Mouse (Mus musculus) forebrain, embryonic 12.5 days (tissue): ENCODE data around the gene Mau2. TPM values are rescaled to one million over a fixed set of nuclear protein-coding genes. Genes with fewer than 3 reads are reported as not detected.
"Not testable (repeated sequence)": the region's sequence is repeated elsewhere in the genome, so short reads cannot be mapped to it uniquely, and the experiment has no call there.

Source experiments
- ATAC-seq: fragments of 200-750 bp; cut with Nextera tagmentation; 2 replicates; pipeline ENCODE4 v1.8.0; 2017; ENCODE audit warnings: moderate TSS enrichment; ENCODE audit not compliant: low FRiP score
- H3K27ac ChIP-seq: fragments of 300-500 bp; sonication (generic); 2 replicates; pipeline ENCODE4 v1.5.1; 2016; ENCODE audit warnings: mild to moderate bottlenecking
- H3K27me3 ChIP-seq: fragments of 300-500 bp; sonication (generic); 2 replicates; pipeline ENCODE4 v1.6.1; 2016; ENCODE audit warnings: mild to moderate bottlenecking
- H3K36me3 ChIP-seq: fragments of 300-500 bp; sonication (generic); replicated peaks from 2 replicates; pipeline ENCODE4 v1.6.1; 2016; ENCODE audit warnings: mild to moderate bottlenecking
- H3K4me1 ChIP-seq: fragments of 300-500 bp; sonication (generic); 2 replicates; pipeline ENCODE4 v1.6.1; 2016
- H3K4me2 ChIP-seq: fragments of 300-500 bp; sonication (generic); 2 replicates; pipeline ENCODE4 v1.6.1; 2016; ENCODE audit warnings: mild to moderate bottlenecking, moderate library complexity
- H3K4me3 ChIP-seq: fragments of 300-500 bp; sonication (generic); replicated peaks from 2 replicates; pipeline ENCODE4 v1.5.1; 2016; ENCODE audit warnings: mild to moderate bottlenecking
- H3K9ac ChIP-seq: fragments of 300-500 bp; sonication (generic); 2 replicates; pipeline ENCODE4 v1.6.1; 2016; ENCODE audit warnings: mild to moderate bottlenecking
- H3K9me3 ChIP-seq: fragments of 300-500 bp; sonication (generic); 2 replicates; pipeline ENCODE4 v1.6.1; 2016
- WGBS: fragments of 180-500 bp; shearing (Covaris S2); methylation state at CpG from one replicate; pipeline ENCODE4 v1.1.7; 2016; 5-methylcytosine and 5-hydroxymethylcytosine counted together
- polyA plus RNA-seq: library from polyadenylated mRNA; unstranded; fragments of >200 nt; fragmentation: Nextera tagmentation; extraction: Ambion mirVana; gene quantifications from 2 replicates; pipeline ENCODE4 v1.2.1, GENCODE M21; 2016

Gene Mau2
- polyA plus RNA-seq, 1 experiment from 2014 or later = 67.6 TPM

DNA sequence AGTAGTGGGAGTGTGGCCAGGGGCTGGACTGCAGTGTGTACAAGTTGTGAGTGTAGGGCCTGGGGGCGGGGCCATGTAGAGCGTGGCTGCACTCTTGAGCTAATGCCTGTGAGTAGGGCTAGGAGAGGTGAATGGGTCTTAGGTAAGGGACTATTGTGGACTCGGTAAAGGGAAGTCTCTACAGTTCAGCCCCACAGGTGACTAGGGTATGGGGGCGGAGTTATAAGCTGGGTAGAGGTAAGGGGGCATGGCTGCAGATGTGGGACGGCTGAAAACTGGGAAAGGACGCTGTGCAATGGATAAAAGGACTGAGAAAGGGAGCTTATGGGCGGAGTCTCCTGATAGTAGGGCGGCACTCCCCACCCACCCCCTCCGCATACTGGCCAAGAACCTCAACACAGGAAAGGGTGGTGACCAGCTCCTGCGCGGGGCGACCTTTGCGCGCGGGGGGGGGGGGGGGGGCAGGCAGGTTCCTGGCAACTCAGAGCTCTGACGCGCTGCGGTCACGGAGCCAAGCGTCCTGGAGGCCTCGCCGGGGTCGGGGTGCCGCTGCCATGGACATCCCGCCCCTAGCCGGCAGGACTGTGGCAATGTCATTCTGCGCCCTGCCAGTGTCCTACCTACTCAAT lies 30.0 kb upstream of the Mau2 start, which contains the start of gene Tm6sf2:
Tm6sf2 (plus strand) TSS at position 484 of the 629 bp plus-strand sequence.
- ATAC-seq = peak; percentile 46; the same call in 1 of the 2 replicates
- H3K27me3 ChIP-seq = peaks cover 12% of the 10 kb centered on the region
- H3K4me1 ChIP-seq = 0 out of 2 replicates have a peak, but pooled peaks cover 7% of the 10 kb centered on the region
- H3K36me3 ChIP-seq = peaks cover 49% of the 10 kb centered on the region
- H3K9ac ChIP-seq = no peak within 1 kb of the TSS
- no peaks in the 10 kb centered on the region for H3K9me3 ChIP-seq
- 17% methylated on average over 21 of the region's 27 CpGs for WGBS
- peak within 1 kb of the TSS; percentile 19; the same call in 1 of the 2 replicates for H3K4me2 ChIP-seq
- H3K4me3 ChIP-seq = no peak within 1 kb of the TSS
- H3K27ac ChIP-seq = no peak within 1 kb of the TSS

GRCm38 (mm10) chr8:70071836-70072440 lies 29.4 kb upstream of the Mau2 start:
- peaks cover 12% of the 10 kb centered on the region for H3K27me3 ChIP-seq
- H3K4me2 ChIP-seq = no peak overlapping the region
- no peaks in the 10 kb centered on the region for H3K9me3 ChIP-seq
- 90% methylated on average over 2 of the region's 2 CpGs for WGBS
- no peak overlapping the region for H3K9ac ChIP-seq
- ATAC-seq = no peak
- no peak overlapping the region for H3K27ac ChIP-seq
- H3K4me1 ChIP-seq = 0 out of 2 replicates have a peak, but pooled peaks cover 7% of the 10 kb centered on the region
- no peak overlapping the region for H3K4me3 ChIP-seq
- peaks cover 55% of the 10 kb centered on the region for H3K36me3 ChIP-seq

GRCm38 (mm10) chr8:70057721-70058120 lies 15.2 kb upstream of the Mau2 start:
- no peak overlapping the region for H3K4me2 ChIP-seq
- no peak overlapping the region for H3K4me3 ChIP-seq
- H3K9me3 ChIP-seq = no peaks in the 10 kb centered on the region
- ATAC-seq = no peak
- H3K27ac ChIP-seq = no peak overlapping the region
- H3K4me1 ChIP-seq = no peaks in the 10 kb centered on the region
- no peaks in the 10 kb centered on the region for H3K27me3 ChIP-seq
- WGBS = 71% methylated on average over 1 of the region's 1 CpGs
- H3K36me3 ChIP-seq = peaks cover 87% of the 10 kb centered on the region
- H3K9ac ChIP-seq = no peak overlapping the region

- not testable (repeated sequence) for H3K4me3 ChIP-seq, H3K9ac ChIP-seq, ATAC-seq, H3K9me3 ChIP-seq, H3K4me2 ChIP-seq, H3K27me3 ChIP-seq, H3K4me1 ChIP-seq, H3K27ac ChIP-seq
- WGBS = 93% methylated on average over 5 of the region's 5 CpGs
- peaks cover 60% of the 10 kb centered on the region for H3K36me3 ChIP-seq
Measured at GRCm38 (mm10) chr8:70050434-70050833, 7.9 kb upstream of the Mau2 start.

- Histone ChIP-seq H3K4me2 (no peak overlapping the region), H3K36me3 (peaks cover 53% of the 10 kb centered on the region), H3K4me3 (no peak overlapping the region), H3K27me3 (no peaks in the 10 kb centered on the region), H3K9ac (no peak overlapping the region), H3K9me3 (no peaks in the 10 kb centered on the region), H3K27ac (no peak overlapping the region), H3K4me1 (no peaks in the 10 kb centered on the region)
- no peak for ATAC-seq
Measured at GRCm38 (mm10) chr8:70049662-70050061, 7.1 kb upstream of the Mau2 start.

DNA sequence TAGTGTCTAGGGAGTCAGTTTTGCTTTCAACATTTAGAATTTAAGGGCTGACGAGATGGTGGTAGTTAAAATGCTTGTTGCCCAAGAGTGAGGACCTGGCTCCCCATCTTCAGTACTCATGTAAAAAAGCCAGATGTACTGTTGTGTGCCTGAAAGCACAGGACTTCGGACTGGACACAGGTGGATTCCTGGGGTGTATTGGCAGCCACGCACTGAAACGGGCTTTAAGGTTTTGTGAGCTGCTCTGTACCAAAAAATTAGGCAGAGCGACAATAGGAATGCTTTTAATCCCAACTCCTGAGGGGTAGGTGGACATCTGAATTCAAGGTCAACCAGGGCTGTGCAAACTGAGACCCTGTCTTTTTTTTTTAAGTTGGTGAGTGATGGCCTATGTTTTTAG lies 1.5 kb upstream of the Mau2 start:
- no peak overlapping the region for H3K9ac ChIP-seq
- no peak for ATAC-seq
- peaks cover 35% of the 10 kb centered on the region for H3K4me1 ChIP-seq
- H3K36me3 ChIP-seq = peaks cover 9% of the 10 kb centered on the region
- peak overlapping the region; percentile 99; the same call in 1 of the 2 replicates for H3K4me3 ChIP-seq
- no peaks in the 10 kb centered on the region for H3K9me3 ChIP-seq
- 89% methylated on average over 5 of the region's 5 CpGs for WGBS
- H3K27me3 ChIP-seq = no peaks in the 10 kb centered on the region
- no peak overlapping the region for H3K27ac ChIP-seq
- H3K4me2 ChIP-seq = peak overlapping the region; percentile 93

DNA sequence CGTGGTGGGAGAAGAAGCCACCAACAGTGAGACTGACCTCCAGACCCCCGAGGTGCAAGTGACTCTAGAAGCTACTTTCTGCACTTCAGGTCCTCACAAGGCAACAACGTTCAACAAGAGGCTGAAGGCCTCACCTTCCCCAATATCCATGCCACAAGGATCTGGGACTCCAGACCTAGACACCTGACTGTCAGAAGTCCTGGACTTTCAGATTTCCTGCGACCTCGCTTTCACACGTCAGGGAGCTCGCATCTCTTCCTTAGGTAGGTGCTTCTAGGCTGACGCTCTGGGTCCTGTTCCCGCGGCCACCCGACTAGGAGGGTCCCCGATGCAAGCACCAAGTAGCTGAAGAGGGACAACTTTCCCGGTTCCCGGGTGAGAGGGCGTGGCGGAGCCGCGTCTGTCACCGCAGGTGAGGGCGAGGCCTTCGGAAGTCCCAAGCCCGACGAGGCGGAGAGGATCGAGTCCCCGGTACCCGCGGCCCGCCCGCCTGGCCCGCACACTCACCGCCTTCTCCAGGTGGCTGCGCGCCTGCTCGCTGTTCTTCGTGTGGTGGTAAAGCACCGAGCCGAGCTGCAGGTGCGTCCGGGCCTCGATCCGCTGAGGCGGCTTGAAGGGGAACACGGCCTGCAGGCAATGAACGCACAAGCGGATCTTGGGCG lies 518 bp downstream of the Mau2 start:
- peak overlapping the region; percentile 77 for H3K27ac ChIP-seq
- peak; percentile 40 for ATAC-seq
- 1% methylated on average over 47 of the region's 47 CpGs for WGBS

GRCm38 (mm10) chr8:70037994-70038393 lies 4.5 kb downstream of the Mau2 start:
- Histone ChIP-seq H3K27ac (no peak overlapping the region), H3K27me3 (no peaks in the 10 kb centered on the region), H3K4me2 (no peak overlapping the region), H3K9me3 (no peaks in the 10 kb centered on the region), H3K36me3 (peaks cover 6% of the 10 kb centered on the region), H3K4me1 (peaks cover 23% of the 10 kb centered on the region), H3K4me3 (no peak overlapping the region), H3K9ac (no peak overlapping the region)
- ATAC-seq = no peak
- 98% methylated on average over 1 of the region's 1 CpGs for WGBS

More for the DNA sequence above, 518 bp downstream of the Mau2 start:
- Histone ChIP-seq H3K9ac (peak overlapping the region; percentile 93), H3K4me1 (peaks cover 35% of the 10 kb centered on the region), H3K9me3 (no peaks in the 10 kb centered on the region), H3K27me3 (no peaks in the 10 kb centered on the region), H3K36me3 (no peaks in the 10 kb centered on the region), H3K4me3 (peak overlapping the region; percentile 99), H3K4me2 (peak overlapping the region; percentile 93)

- 97% methylated on average over 1 of the region's 1 CpGs for WGBS
Measured at GRCm38 (mm10) chr8:70030255-70030654, 12.3 kb downstream of the Mau2 start.

GRCm38 (mm10) chr8:70026151-70026550 lies 16.4 kb downstream of the Mau2 start:
- WGBS = 100% methylated on average over 2 of the region's 2 CpGs
- H3K36me3 ChIP-seq = peaks cover 99% of the 10 kb centered on the region

More at GRCm38 (mm10) chr8:70030255-70030654, 12.3 kb downstream of the Mau2 start:
- H3K4me1 ChIP-seq = no peaks in the 10 kb centered on the region
- H3K4me2 ChIP-seq = no peak overlapping the region
- no peaks in the 10 kb centered on the region for H3K27me3 ChIP-seq
- peaks cover 73% of the 10 kb centered on the region for H3K36me3 ChIP-seq
- ATAC-seq = no peak
- no peak overlapping the region for H3K4me3 ChIP-seq
- H3K9ac ChIP-seq = no peak overlapping the region
- no peak overlapping the region for H3K27ac ChIP-seq
- H3K9me3 ChIP-seq = no peaks in the 10 kb centered on the region

DNA sequence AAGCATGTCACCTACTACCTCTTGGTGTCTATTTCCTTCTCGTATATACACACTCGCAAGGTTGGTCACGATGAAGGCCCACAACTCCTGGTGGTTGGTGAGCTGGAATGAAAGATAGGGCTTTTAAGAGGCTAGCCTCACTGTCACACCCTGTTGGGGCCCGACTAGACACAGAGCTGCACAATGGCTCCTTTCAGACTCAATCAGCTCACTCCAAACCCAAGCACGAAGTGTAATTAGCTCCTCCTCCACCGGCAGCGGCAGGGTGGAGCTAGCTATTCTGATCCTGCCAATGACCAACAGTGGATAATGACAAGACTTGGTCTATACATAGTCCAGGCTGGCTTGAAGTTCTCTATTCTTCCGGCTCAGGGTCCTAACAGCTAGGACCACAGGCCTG lies 18.9 kb downstream of the Mau2 start:
- Histone ChIP-seq H3K4me3 (no peak overlapping the region), H3K27ac (no peak overlapping the region), H3K27me3 (no peaks in the 10 kb centered on the region), H3K9ac (no peak overlapping the region), H3K9me3 (no peaks in the 10 kb centered on the region), H3K4me2 (no peak overlapping the region), H3K4me1 (no peaks in the 10 kb centered on the region), H3K36me3 (peaks cover 100% of the 10 kb centered on the region)
- 63% methylated on average over 8 of the region's 8 CpGs for WGBS
- no peak for ATAC-seq

More at GRCm38 (mm10) chr8:70026151-70026550, 16.4 kb downstream of the Mau2 start:
- no peaks in the 10 kb centered on the region for H3K27me3 ChIP-seq
- ATAC-seq = no peak
- no peak overlapping the region for H3K4me3 ChIP-seq
- H3K9me3 ChIP-seq = no peaks in the 10 kb centered on the region
- no peak overlapping the region for H3K4me2 ChIP-seq
- no peak overlapping the region for H3K9ac ChIP-seq
- no peak overlapping the region for H3K27ac ChIP-seq
- H3K4me1 ChIP-seq = no peaks in the 10 kb centered on the region

GRCm38 (mm10) chr8:70015017-70015416 lies 27.5 kb downstream of the Mau2 start:
- H3K4me1 ChIP-seq = no peaks in the 10 kb centered on the region
- H3K4me3 ChIP-seq = no peak overlapping the region
- H3K9me3 ChIP-seq = no peaks in the 10 kb centered on the region
- no peak overlapping the region for H3K9ac ChIP-seq
- H3K4me2 ChIP-seq = no peak overlapping the region
- no peak for ATAC-seq
- H3K36me3 ChIP-seq = peaks cover 38% of the 10 kb centered on the region
- H3K27ac ChIP-seq = no peak overlapping the region
- 82% methylated on average over 1 of the region's 1 CpGs for WGBS
- no peaks in the 10 kb centered on the region for H3K27me3 ChIP-seq
